Mouse (Mus musculus): ENCODE measurements at regions not wholly inside any gene's neighbourhood (a gene's known extent, or its start where the extent isn't known, plus 50 kb on each side); places are given as distances from the start of the nearest gene placed in this dataset.
"Not testable (repeated sequence)": the region's sequence is repeated elsewhere in the genome, so short reads cannot be mapped to it uniquely, and the experiment has no call there.

GRCm38 (mm10) chr8:46355066-46355465, 60.6 kb upstream of the Helt start:
- no peaks in the 10 kb centered on the region for H3K27me3 ChIP-seq
- no peak overlapping the region for H3K4me3 ChIP-seq (replicated peaks)
- H3K4me2 ChIP-seq (replicated peaks), result no peak overlapping the region
- H3K9me3 ChIP-seq (replicated peaks), result 0 out of 2 replicates have a peak, but pooled peaks cover 4% of the 10 kb centered on the region
- no peaks in the 10 kb centered on the region for H3K36me3 ChIP-seq
- no peak for ATAC-seq (ENCODE audit: insufficient number of reproducible peaks, low FRiP score, low TSS enrichment, low read depth)
- H3K4me1 ChIP-seq, result no peaks in the 10 kb centered on the region
- no peak overlapping the region for H3K9ac ChIP-seq
- 96% methylated on average over 4 of the region's 4 CpGs for WGBS
- no peak overlapping the region for H3K27ac ChIP-seq (replicated peaks)

GRCm38 (mm10) chr8:46357961-46358360, 63.5 kb upstream of the Helt start:
- H3K27me3 ChIP-seq; H3K4me1 ChIP-seq; H3K27ac ChIP-seq (replicated peaks); H3K36me3 ChIP-seq; ATAC-seq (ENCODE audit: insufficient number of reproducible peaks, low FRiP score, low TSS enrichment, low read depth); H3K4me2 ChIP-seq (replicated peaks); H3K4me3 ChIP-seq (replicated peaks); H3K9ac ChIP-seq; H3K9me3 ChIP-seq (replicated peaks): not testable (repeated sequence)
- WGBS, result 88% methylated on average over 9 of the region's 9 CpGs

- H3K9ac ChIP-seq, result no peak overlapping the region
- H3K4me3 ChIP-seq (replicated peaks), result no peak overlapping the region
- ATAC-seq (ENCODE audit: insufficient number of reproducible peaks, low FRiP score, low TSS enrichment, low read depth), result no peak
- H3K4me1 ChIP-seq, result no peaks in the 10 kb centered on the region
- no peak overlapping the region for H3K27ac ChIP-seq (replicated peaks)
- H3K27me3 ChIP-seq, result no peaks in the 10 kb centered on the region
- no peak overlapping the region for H3K4me2 ChIP-seq (replicated peaks)
- H3K9me3 ChIP-seq (replicated peaks), result no peaks in the 10 kb centered on the region
- 74% methylated on average over 2 of the region's 2 CpGs for WGBS
- H3K36me3 ChIP-seq, result no peaks in the 10 kb centered on the region
These were observed 68.4 kb upstream of the Helt start for GRCm38 (mm10) chr8:46362871-46363306.

- WGBS, result 82% methylated on average over 5 of the region's 5 CpGs
- no peak overlapping the region for H3K4me3 ChIP-seq (replicated peaks)
- H3K4me1 ChIP-seq, result no peaks in the 10 kb centered on the region
- no peaks in the 10 kb centered on the region for H3K27me3 ChIP-seq
- no peaks in the 10 kb centered on the region for H3K9me3 ChIP-seq (replicated peaks)
- H3K9ac ChIP-seq, result no peak overlapping the region
- H3K36me3 ChIP-seq, result no peaks in the 10 kb centered on the region
- no peak for ATAC-seq (ENCODE audit: insufficient number of reproducible peaks, low FRiP score, low TSS enrichment, low read depth)
- no peak overlapping the region for H3K4me2 ChIP-seq (replicated peaks)
- H3K27ac ChIP-seq (replicated peaks), result no peak overlapping the region
These were observed 71.2 kb upstream of the Helt start for GRCm38 (mm10) chr8:46365711-46366110.

- Histone ChIP-seq H3K4me2 (replicated peaks) (no peak overlapping the region), H3K4me3 (replicated peaks) (no peak overlapping the region), H3K9me3 (replicated peaks) (no peaks in the 10 kb centered on the region), H3K36me3 (no peaks in the 10 kb centered on the region), H3K4me1 (no peaks in the 10 kb centered on the region), H3K9ac (no peak overlapping the region), H3K27ac (replicated peaks) (no peak overlapping the region), H3K27me3 (no peaks in the 10 kb centered on the region)
- WGBS, result 86% methylated on average over 3 of the region's 3 CpGs
- ATAC-seq (ENCODE audit: insufficient number of reproducible peaks, low FRiP score, low TSS enrichment, low read depth), result no peak
These were observed 72.7 kb upstream of the Helt start for GRCm38 (mm10) chr8:46367125-46367524.

- 78% methylated on average over 4 of the region's 4 CpGs for WGBS
- no peaks in the 10 kb centered on the region for H3K27me3 ChIP-seq
- H3K27ac ChIP-seq (replicated peaks), result no peak overlapping the region
- H3K36me3 ChIP-seq, result no peaks in the 10 kb centered on the region
- no peak overlapping the region for H3K4me3 ChIP-seq (replicated peaks)
- H3K9ac ChIP-seq, result no peak overlapping the region
- ATAC-seq (ENCODE audit: insufficient number of reproducible peaks, low FRiP score, low TSS enrichment, low read depth), result no peak
- no peak overlapping the region for H3K4me2 ChIP-seq (replicated peaks)
- no peaks in the 10 kb centered on the region for H3K4me1 ChIP-seq
- no peaks in the 10 kb centered on the region for H3K9me3 ChIP-seq (replicated peaks)
These were observed 79.6 kb upstream of the Helt start for GRCm38 (mm10) chr8:46374092-46374491.

- H3K27me3 ChIP-seq, result no peaks in the 10 kb centered on the region
- ATAC-seq (ENCODE audit: insufficient number of reproducible peaks, low FRiP score, low TSS enrichment, low read depth), result no peak
- 72% methylated on average over 2 of the region's 2 CpGs for WGBS
These were observed 81.5 kb upstream of the Helt start for GRCm38 (mm10) chr8:46375986-46376385.

GRCm38 (mm10) chr8:46384926-46385325, 85.9 kb upstream of the Acsl1 start:
- H3K27me3 ChIP-seq, result no peaks in the 10 kb centered on the region
- H3K27ac ChIP-seq (replicated peaks), result no peak overlapping the region
- H3K4me1 ChIP-seq, result no peaks in the 10 kb centered on the region
- WGBS, result 82% methylated on average over 7 of the region's 7 CpGs
- no peak for ATAC-seq (ENCODE audit: insufficient number of reproducible peaks, low FRiP score, low TSS enrichment, low read depth)
- H3K36me3 ChIP-seq, result no peaks in the 10 kb centered on the region
- H3K9ac ChIP-seq, result no peak overlapping the region
- no peaks in the 10 kb centered on the region for H3K9me3 ChIP-seq (replicated peaks)
- H3K4me2 ChIP-seq (replicated peaks), result no peak overlapping the region
- H3K4me3 ChIP-seq (replicated peaks), result no peak overlapping the region

More at GRCm38 (mm10) chr8:46375986-46376385, 81.5 kb upstream of the Helt start:
- H3K9ac ChIP-seq, result no peak overlapping the region
- H3K4me1 ChIP-seq, result no peaks in the 10 kb centered on the region
- H3K4me3 ChIP-seq (replicated peaks), result no peak overlapping the region
- no peaks in the 10 kb centered on the region for H3K36me3 ChIP-seq
- H3K27ac ChIP-seq (replicated peaks), result no peak overlapping the region
- no peak overlapping the region for H3K4me2 ChIP-seq (replicated peaks)
- H3K9me3 ChIP-seq (replicated peaks), result no peaks in the 10 kb centered on the region

GRCm38 (mm10) chr8:46385806-46386205, 85.0 kb upstream of the Acsl1 start:
- no peak for ATAC-seq (ENCODE audit: insufficient number of reproducible peaks, low FRiP score, low TSS enrichment, low read depth)
- no peak overlapping the region for H3K9ac ChIP-seq
- no peaks in the 10 kb centered on the region for H3K4me1 ChIP-seq
- no peaks in the 10 kb centered on the region for H3K36me3 ChIP-seq
- WGBS, result 87% methylated on average over 6 of the region's 6 CpGs
- no peak overlapping the region for H3K27ac ChIP-seq (replicated peaks)
- H3K4me2 ChIP-seq (replicated peaks), result no peak overlapping the region
- H3K9me3 ChIP-seq (replicated peaks), result no peaks in the 10 kb centered on the region
- no peaks in the 10 kb centered on the region for H3K27me3 ChIP-seq
- no peak overlapping the region for H3K4me3 ChIP-seq (replicated peaks)

- 86% methylated on average over 4 of the region's 4 CpGs for WGBS
- Histone ChIP-seq H3K9me3 (replicated peaks) (no peaks in the 10 kb centered on the region), H3K27me3 (no peaks in the 10 kb centered on the region), H3K9ac (no peak overlapping the region), H3K27ac (replicated peaks) (no peak overlapping the region), H3K36me3 (no peaks in the 10 kb centered on the region), H3K4me3 (replicated peaks) (no peak overlapping the region), H3K4me1 (no peaks in the 10 kb centered on the region), H3K4me2 (replicated peaks) (no peak overlapping the region)
- 0 out of 2 replicates have a peak, but pooled peaks have one; percentile 29 for ATAC-seq (ENCODE audit: insufficient number of reproducible peaks, low FRiP score, low TSS enrichment, low read depth)
These were observed 84.3 kb upstream of the Acsl1 start for GRCm38 (mm10) chr8:46386553-46386952.

GRCm38 (mm10) chr8:46387037-46387436, 83.8 kb upstream of the Acsl1 start:
- ATAC-seq (ENCODE audit: insufficient number of reproducible peaks, low FRiP score, low TSS enrichment, low read depth), result no peak
- no peak overlapping the region for H3K4me3 ChIP-seq (replicated peaks)
- no peaks in the 10 kb centered on the region for H3K27me3 ChIP-seq
- H3K9me3 ChIP-seq (replicated peaks), result no peaks in the 10 kb centered on the region
- no peak overlapping the region for H3K27ac ChIP-seq (replicated peaks)
- no peaks in the 10 kb centered on the region for H3K4me1 ChIP-seq
- H3K9ac ChIP-seq, result no peak overlapping the region
- H3K36me3 ChIP-seq, result no peaks in the 10 kb centered on the region
- no peak overlapping the region for H3K4me2 ChIP-seq (replicated peaks)
- 65% methylated on average over 5 of the region's 5 CpGs for WGBS

GRCm38 (mm10) chr8:46388421-46388820, 82.4 kb upstream of the Acsl1 start:
- no peaks in the 10 kb centered on the region for H3K9me3 ChIP-seq (replicated peaks)
- H3K4me2 ChIP-seq (replicated peaks), result no peak overlapping the region
- WGBS, result 80% methylated on average over 3 of the region's 3 CpGs
- no peak overlapping the region for H3K27ac ChIP-seq (replicated peaks)
- no peak for ATAC-seq (ENCODE audit: insufficient number of reproducible peaks, low FRiP score, low TSS enrichment, low read depth)
- no peaks in the 10 kb centered on the region for H3K4me1 ChIP-seq
- H3K9ac ChIP-seq, result no peak overlapping the region
- H3K27me3 ChIP-seq, result no peaks in the 10 kb centered on the region
- no peak overlapping the region for H3K4me3 ChIP-seq (replicated peaks)
- no peaks in the 10 kb centered on the region for H3K36me3 ChIP-seq
